Mouse (Mus musculus) kidney, postnatal 0 days (tissue): ENCODE measurements around the gene Olfr1046. TPM values are rescaled to one million over a fixed set of nuclear protein-coding genes. Genes with fewer than 3 reads are reported as not detected.
"Not testable (repeated sequence)": the region's sequence is repeated elsewhere in the genome, so short reads cannot be mapped to it uniquely, and the experiment has no call there.

Source experiments
- ATAC-seq: fragments of 200-750 bp; cut with Nextera tagmentation; replicated peaks from 2 replicates; pipeline ENCODE4 v1.8.0; 2017; ENCODE audit warnings: low read depth, moderate number of reproducible peaks, moderate TSS enrichment, moderate library complexity; ENCODE audit not compliant: low FRiP score
- DNase-seq: peaks from one replicate; pipeline ENCODE4 v3.0.0-alpha.2; 2016; ENCODE audit warnings: low spot score
- H3K27ac ChIP-seq: fragments of 300-500 bp; sonication (generic); 2 replicates; pipeline ENCODE4 v1.5.1; 2014; ENCODE audit warnings: mild to moderate bottlenecking
- H3K27me3 ChIP-seq: fragments of 300-500 bp; sonication (generic); 2 replicates; pipeline ENCODE4 v1.6.1; 2014; ENCODE audit warnings: low read length, mixed read lengths; ENCODE audit not compliant: insufficient read depth
- H3K36me3 ChIP-seq: fragments of 300-500 bp; sonication (generic); 2 replicates; pipeline ENCODE4 v1.6.1; 2014; ENCODE audit warnings: low read length, mixed read lengths; ENCODE audit not compliant: insufficient read depth
- H3K4me1 ChIP-seq: fragments of 300-500 bp; sonication (generic); replicated peaks from 2 replicates; pipeline ENCODE4 v1.6.1; 2014; ENCODE audit warnings: antibody characterized with exemption, low read length, mixed read lengths; ENCODE audit not compliant: insufficient read depth
- H3K4me2 ChIP-seq: fragments of 300-500 bp; sonication (generic); 2 replicates; pipeline ENCODE4 v1.6.1; 2014; ENCODE audit warnings: mild to moderate bottlenecking, low read length, moderate library complexity, mixed read lengths
- H3K4me3 ChIP-seq: fragments of 300-500 bp; sonication (generic); replicated peaks from 2 replicates; pipeline ENCODE4 v1.5.1; 2014; ENCODE audit warnings: low read depth, low read length
- H3K9ac ChIP-seq: fragments of 300-500 bp; sonication (generic); 2 replicates; pipeline ENCODE4 v1.6.1; 2014; ENCODE audit warnings: low read depth, low read length
- H3K9me3 ChIP-seq: fragments of 300-500 bp; sonication (generic); replicated peaks from 2 replicates; pipeline ENCODE4 v1.6.1; 2016; ENCODE audit warnings: low read length, inconsistent platforms, mixed read lengths
- CTCF ChIP-seq: IDR thresholded peaks from 2 replicates; pipeline ENCODE4 v1.5.1; 2016; ENCODE audit warnings: antibody characterized with exemption, low read depth, mild to moderate bottlenecking, moderate library complexity
- WGBS: fragments of 180-500 bp; shearing (Covaris S2); extraction: QIAGEN DNeasy Blood & Tissue Kit; methylation state at CpG from one replicate; pipeline ENCODE4 v1.1.7; 2014; 5-methylcytosine and 5-hydroxymethylcytosine counted together
- polyA plus RNA-seq: library from polyadenylated mRNA; unstranded; fragments of >200 nt; fragmentation: Nextera tagmentation; extraction: Ambion mirVana; gene quantifications from 2 replicates; pipeline ENCODE4 v1.2.1, GENCODE M21; 2015

Gene Olfr1046
- polyA plus RNA-seq: not detected in 2 replicates

DNA sequence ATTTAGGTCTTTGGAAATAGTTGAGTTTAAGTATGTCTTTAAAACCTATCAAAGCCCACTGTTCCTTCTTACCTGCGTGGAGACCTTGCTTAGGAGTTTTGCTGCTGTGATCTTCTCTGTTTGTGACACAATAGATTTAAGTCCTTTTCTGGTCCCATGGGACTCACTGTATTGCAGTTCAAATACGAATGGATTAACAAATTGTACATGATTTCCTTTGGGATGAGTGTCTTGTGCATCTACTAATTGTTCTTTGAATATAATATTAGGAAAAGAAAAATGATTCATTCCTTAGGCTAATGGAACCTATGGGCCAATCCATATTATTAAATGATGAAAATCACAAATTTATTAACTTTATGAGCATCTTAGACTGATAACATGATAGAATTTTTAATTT is at the start of gene Olfr1046:
Gene Olfr1046 (minus strand): TSS at position 101 of the 400 bp plus-strand sequence.
- Histone ChIP-seq H3K4me2 (no peak within 1 kb of the TSS), H3K9ac (no peak within 1 kb of the TSS), H3K4me1 (no peaks in the 10 kb centered on the region), H3K27ac (no peak within 1 kb of the TSS), H3K27me3 (no peaks in the 10 kb centered on the region), H3K4me3 (no peak within 1 kb of the TSS), H3K9me3 (no peaks in the 10 kb centered on the region), H3K36me3 (no peaks in the 10 kb centered on the region)
- TF ChIP-seq CTCF: no peak
- 74% methylated on average over 2 of the region's 2 CpGs for WGBS
- no peak for ATAC-seq
- no peak for DNase-seq

DNA sequence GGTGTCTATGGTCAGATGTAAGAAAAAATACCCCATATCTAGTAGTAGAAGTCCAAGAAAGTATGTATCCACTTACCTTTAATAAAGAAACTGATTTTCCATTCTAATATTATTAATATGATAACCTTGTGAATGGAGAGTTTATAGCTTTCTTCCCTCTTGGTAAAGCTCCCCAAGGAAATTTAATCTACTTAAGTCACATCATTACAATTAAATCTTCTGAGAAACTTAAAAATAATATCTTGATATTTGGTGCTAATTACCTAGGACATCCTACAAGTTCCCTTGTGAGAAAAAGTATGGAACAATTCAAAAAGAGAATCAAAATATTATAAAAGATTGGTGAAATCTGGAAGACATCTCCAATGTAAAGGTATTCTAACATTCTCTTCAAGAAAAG is 39.1 kb upstream of the Olfr1046 start, which contains the start of gene Olfr1049:
Gene Olfr1049 (minus strand): TSS at position 101 of the 400 bp plus-strand sequence.
- H3K9ac ChIP-seq, H3K27ac ChIP-seq, H3K9me3 ChIP-seq, H3K4me2 ChIP-seq, H3K27me3 ChIP-seq, H3K36me3 ChIP-seq, H3K4me1 ChIP-seq, DNase-seq, H3K4me3 ChIP-seq, ATAC-seq: not testable (repeated sequence)

DNA sequence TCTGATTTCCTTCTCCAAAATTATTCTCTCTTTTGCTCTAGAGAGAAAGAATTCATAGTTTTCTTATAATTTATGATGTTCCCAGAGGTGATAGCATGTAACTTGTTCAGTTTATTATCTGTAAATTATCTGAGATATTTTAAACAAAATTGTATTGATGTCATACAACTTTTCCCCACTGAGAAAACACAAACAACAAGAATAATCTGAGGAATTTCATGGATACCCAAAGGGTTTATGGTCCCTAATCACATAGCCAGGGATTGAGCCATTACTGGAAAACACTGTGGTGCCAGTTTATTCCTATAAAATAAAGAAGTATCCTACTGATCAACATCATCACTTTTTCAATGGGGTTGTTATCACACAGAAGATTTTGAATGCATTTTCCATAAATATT is 21.1 kb upstream of the Olfr1046 start, which contains the start of gene Olfr1048:
Gene Olfr1048 (minus strand): TSS at position 101 of the 400 bp plus-strand sequence.
- DNase-seq (no peak), ATAC-seq (no peak)
- no peak for TF ChIP-seq CTCF
- H3K9ac ChIP-seq: no peak within 1 kb of the TSS
- H3K4me3 ChIP-seq: no peak within 1 kb of the TSS
- no peaks in the 10 kb centered on the region; the same call in 1 of the 2 replicates for H3K9me3 ChIP-seq
- no peaks in the 10 kb centered on the region for H3K27me3 ChIP-seq
- no peaks in the 10 kb centered on the region for H3K36me3 ChIP-seq
- H3K27ac ChIP-seq: no peak within 1 kb of the TSS
- no peak within 1 kb of the TSS for H3K4me2 ChIP-seq
- H3K4me1 ChIP-seq: no peaks in the 10 kb centered on the region

DNA sequence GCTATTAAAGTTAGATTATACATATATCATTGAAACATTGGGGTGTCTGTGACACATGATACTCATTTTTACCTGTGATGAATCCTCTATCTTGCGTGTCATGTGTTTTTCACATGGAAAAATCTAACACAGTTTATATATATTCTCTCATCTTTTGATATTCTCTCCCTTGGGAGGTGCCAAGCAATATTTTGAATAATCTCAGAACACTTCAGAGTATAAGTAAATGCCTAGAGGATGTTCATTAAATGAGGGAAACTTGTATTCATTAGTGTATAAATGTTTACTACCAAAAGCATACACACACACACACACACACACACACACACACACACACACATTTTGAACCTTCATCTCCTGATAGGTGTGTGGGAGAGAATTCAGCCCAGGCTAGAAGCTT is 12.2 kb upstream of the Olfr1046 start, which contains the start of gene Olfr1047:
Gene Olfr1047 (minus strand): TSS at position 101 of the 400 bp plus-strand sequence.
- no peaks in the 10 kb centered on the region for H3K4me1 ChIP-seq
- H3K27ac ChIP-seq: no peak within 1 kb of the TSS
- 88% methylated on average over 1 of the region's 1 CpGs for WGBS
- no peak within 1 kb of the TSS for H3K9ac ChIP-seq
- H3K9me3 ChIP-seq: no peaks in the 10 kb centered on the region
- DNase-seq (no peak), ATAC-seq (no peak)
- H3K27me3 ChIP-seq: no peaks in the 10 kb centered on the region
- no peaks in the 10 kb centered on the region for H3K36me3 ChIP-seq
- no peak for TF ChIP-seq CTCF
- no peak within 1 kb of the TSS for H3K4me3 ChIP-seq
- H3K4me2 ChIP-seq: no peak within 1 kb of the TSS

DNA sequence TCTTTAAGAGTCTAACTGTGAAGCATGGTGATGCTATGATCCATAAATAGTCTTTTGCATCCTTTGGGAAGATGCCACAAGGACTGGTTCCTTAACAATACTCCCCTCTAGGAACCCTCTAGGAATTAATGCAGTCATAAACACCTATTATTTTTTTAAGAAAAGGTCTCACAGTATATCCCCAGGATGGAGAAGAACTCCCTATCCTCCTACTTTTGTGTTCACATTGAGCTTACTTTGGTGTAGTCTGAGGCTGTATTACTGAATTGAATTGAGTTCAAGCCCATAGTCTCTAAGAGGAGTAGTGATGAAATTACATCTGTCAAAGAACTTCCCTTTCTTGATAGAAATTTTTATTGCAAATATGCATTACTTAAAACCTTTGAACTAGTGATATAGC is 16.2 kb downstream of the Olfr1046 start, which contains the start of gene Olfr1045:
Gene Olfr1045 (minus strand): TSS at position 101 of the 400 bp plus-strand sequence.
- DNase-seq: no peak
- H3K4me2 ChIP-seq: no peak within 1 kb of the TSS
- no peaks in the 10 kb centered on the region for H3K36me3 ChIP-seq
- no peak for TF ChIP-seq CTCF
- H3K27ac ChIP-seq: no peak within 1 kb of the TSS
- no peak for ATAC-seq
- no peak within 1 kb of the TSS for H3K9ac ChIP-seq
- H3K4me3 ChIP-seq: no peak within 1 kb of the TSS
- no peaks in the 10 kb centered on the region for H3K4me1 ChIP-seq
- no peaks in the 10 kb centered on the region for H3K9me3 ChIP-seq
- H3K27me3 ChIP-seq: no peaks in the 10 kb centered on the region

DNA sequence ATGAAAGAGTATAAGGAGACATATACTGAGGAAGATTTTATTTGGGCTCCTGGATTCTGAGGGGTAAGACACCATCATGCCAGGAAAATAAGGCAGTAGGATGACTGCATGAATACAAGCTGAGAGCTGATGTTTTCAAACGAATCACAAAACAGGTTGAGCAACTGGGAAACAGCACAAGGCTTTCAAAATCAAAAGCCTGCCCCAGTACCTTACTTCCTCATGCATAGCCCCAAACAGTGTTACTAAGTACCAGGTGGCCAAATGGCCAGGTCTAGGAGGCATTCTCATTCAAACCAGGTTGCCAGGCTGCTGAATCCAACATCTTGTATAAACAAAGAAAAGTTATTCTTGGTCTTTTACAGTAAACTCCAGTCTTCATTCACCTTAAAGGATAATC is 23.3 kb downstream of the Olfr1046 start:
- 48% methylated on average over 1 of the region's 1 CpGs for WGBS
- Histone ChIP-seq H3K9ac (no peak overlapping the region), H3K36me3 (no peaks in the 10 kb centered on the region)

DNA sequence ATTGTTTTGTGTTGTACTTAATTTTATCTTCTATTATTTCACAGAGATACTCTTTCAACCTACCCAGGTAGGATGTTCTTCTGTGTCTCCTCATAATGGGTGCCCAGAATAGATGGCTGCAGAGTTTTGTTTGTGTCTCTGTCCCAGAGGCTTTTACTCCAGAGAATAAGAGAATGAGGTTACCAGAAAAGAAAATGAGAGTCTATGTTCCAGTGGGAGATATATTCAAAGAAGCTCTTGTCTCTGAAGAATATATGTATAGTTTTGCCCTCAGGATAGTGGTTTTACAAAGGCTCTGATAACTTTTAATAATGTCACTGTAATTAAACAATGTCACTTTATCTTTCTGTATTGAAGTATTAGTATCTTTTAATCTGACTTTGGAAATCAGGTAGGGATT is 33.5 kb downstream of the Olfr1046 start, which contains the start of gene Olfr52:
Gene Olfr52 (minus strand): TSS at position 101 of the 400 bp plus-strand sequence.
- Histone ChIP-seq H3K9me3 (no peaks in the 10 kb centered on the region), H3K27me3 (no peaks in the 10 kb centered on the region), H3K9ac (no peak within 1 kb of the TSS), H3K36me3 (no peaks in the 10 kb centered on the region), H3K27ac (no peak within 1 kb of the TSS), H3K4me1 (no peaks in the 10 kb centered on the region), H3K4me2 (no peak within 1 kb of the TSS), H3K4me3 (no peak within 1 kb of the TSS)
- DNase-seq (no peak), ATAC-seq (no peak)
- TF ChIP-seq CTCF: no peak

More for the DNA sequence above, 23.3 kb downstream of the Olfr1046 start:
- Histone ChIP-seq H3K27ac (no peak overlapping the region), H3K4me3 (no peak overlapping the region), H3K4me2 (no peak overlapping the region), H3K27me3 (no peaks in the 10 kb centered on the region), H3K9me3 (no peaks in the 10 kb centered on the region), H3K4me1 (no peaks in the 10 kb centered on the region)
- no peak for TF ChIP-seq CTCF
- DNase-seq (no peak), ATAC-seq (no peak)
